Mouse (Mus musculus) olfactory bulb, adult 2 months (tissue): ENCODE results near the gene Slc30a10.

Source experiments
- CTCF ChIP-seq: fragments of 200-500 bp; IDR thresholded peaks from 2 replicates; pipeline ENCODE4 v1.5.1; 2012; ENCODE audit warnings: low read depth, mild to moderate bottlenecking, low read length, moderate library complexity; ENCODE audit not compliant: insufficient read depth
- POLR2A ChIP-seq: fragments of 200-500 bp; IDR thresholded peaks from 2 replicates; pipeline ENCODE4 v1.6.1; 2012; ENCODE audit warnings: mild to moderate bottlenecking, low read depth, low read length, moderate library complexity; ENCODE audit not compliant: insufficient read depth

- TF ChIP-seq CTCF: no peak
- no peak for TF ChIP-seq POLR2A
These were observed 12.8 kb upstream of the Slc30a10 start for GRCm38 (mm10) chr1:185441703-185442472.
